Mouse (Mus musculus) forebrain, embryonic 12.5 days (tissue): ENCODE results near the gene Clrn3. TPM values are rescaled to one million over a fixed set of nuclear protein-coding genes. Genes with fewer than 3 reads are reported as not detected.

Source experiments
- ATAC-seq: fragments of 200-750 bp; cut with Nextera tagmentation; 2 replicates; pipeline ENCODE4 v1.8.0; 2017; ENCODE audit warnings: moderate TSS enrichment; ENCODE audit not compliant: low FRiP score
- H3K27ac ChIP-seq: fragments of 300-500 bp; sonication (generic); 2 replicates; pipeline ENCODE4 v1.5.1; 2016; ENCODE audit warnings: mild to moderate bottlenecking
- H3K27me3 ChIP-seq: fragments of 300-500 bp; sonication (generic); 2 replicates; pipeline ENCODE4 v1.6.1; 2016; ENCODE audit warnings: mild to moderate bottlenecking
- H3K36me3 ChIP-seq: fragments of 300-500 bp; sonication (generic); replicated peaks from 2 replicates; pipeline ENCODE4 v1.6.1; 2016; ENCODE audit warnings: mild to moderate bottlenecking
- H3K4me1 ChIP-seq: fragments of 300-500 bp; sonication (generic); 2 replicates; pipeline ENCODE4 v1.6.1; 2016
- H3K4me2 ChIP-seq: fragments of 300-500 bp; sonication (generic); 2 replicates; pipeline ENCODE4 v1.6.1; 2016; ENCODE audit warnings: mild to moderate bottlenecking, moderate library complexity
- H3K4me3 ChIP-seq: fragments of 300-500 bp; sonication (generic); replicated peaks from 2 replicates; pipeline ENCODE4 v1.5.1; 2016; ENCODE audit warnings: mild to moderate bottlenecking
- H3K9ac ChIP-seq: fragments of 300-500 bp; sonication (generic); 2 replicates; pipeline ENCODE4 v1.6.1; 2016; ENCODE audit warnings: mild to moderate bottlenecking
- H3K9me3 ChIP-seq: fragments of 300-500 bp; sonication (generic); 2 replicates; pipeline ENCODE4 v1.6.1; 2016
- WGBS: fragments of 180-500 bp; shearing (Covaris S2); methylation state at CpG from one replicate; pipeline ENCODE4 v1.1.7; 2016; 5-methylcytosine and 5-hydroxymethylcytosine counted together
- polyA plus RNA-seq: library from polyadenylated mRNA; unstranded; fragments of >200 nt; fragmentation: Nextera tagmentation; extraction: Ambion mirVana; gene quantifications from 2 replicates; pipeline ENCODE4 v1.2.1, GENCODE M21; 2016

The Clrn3 gene
- polyA plus RNA-seq, 1 experiment from 2014 or later, result not detected

DNA sequence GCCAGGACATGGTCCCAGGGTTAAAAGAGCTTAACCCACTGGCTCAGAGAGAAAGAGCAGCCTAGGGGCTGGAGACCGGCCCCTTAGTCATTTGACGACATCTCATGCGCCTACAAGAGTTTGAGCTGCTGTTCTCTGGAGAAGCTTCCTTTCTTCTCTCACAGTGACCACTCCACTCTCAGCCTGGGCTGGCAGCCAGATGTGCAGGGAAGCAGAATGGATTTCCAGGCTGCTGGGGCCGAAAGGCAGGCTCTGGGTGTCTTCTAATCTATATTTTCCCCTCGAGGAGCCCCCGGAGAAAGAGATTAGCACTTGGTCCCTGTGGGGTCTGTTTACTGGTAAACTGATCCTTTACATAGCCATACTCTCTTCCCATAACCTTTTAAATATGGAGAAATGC, 44.7 kb downstream of the Clrn3 start:
- no peak for ATAC-seq
- Histone ChIP-seq H3K4me2 (no peak overlapping the region), H3K27me3 (peaks cover 59% of the 10 kb centered on the region), H3K9ac (no peak overlapping the region), H3K9me3 (no peaks in the 10 kb centered on the region), H3K36me3 (no peaks in the 10 kb centered on the region), H3K4me3 (no peak overlapping the region), H3K4me1 (peaks cover 45% of the 10 kb centered on the region), H3K27ac (no peak overlapping the region)
- WGBS, result 43% methylated on average over 6 of the region's 6 CpGs

- Histone ChIP-seq H3K27ac (no peak overlapping the region), H3K36me3 (no peaks in the 10 kb centered on the region), H3K4me1 (peaks cover 39% of the 10 kb centered on the region), H3K9me3 (no peaks in the 10 kb centered on the region), H3K27me3 (peaks cover 42% of the 10 kb centered on the region), H3K4me3 (no peak overlapping the region), H3K4me2 (no peak overlapping the region), H3K9ac (no peak overlapping the region)
- 81% methylated on average over 7 of the region's 7 CpGs for WGBS
- ATAC-seq, result no peak
Measured at GRCm38 (mm10) chr7:135481150-135481549, 47.3 kb downstream of the Clrn3 start.

DNA sequence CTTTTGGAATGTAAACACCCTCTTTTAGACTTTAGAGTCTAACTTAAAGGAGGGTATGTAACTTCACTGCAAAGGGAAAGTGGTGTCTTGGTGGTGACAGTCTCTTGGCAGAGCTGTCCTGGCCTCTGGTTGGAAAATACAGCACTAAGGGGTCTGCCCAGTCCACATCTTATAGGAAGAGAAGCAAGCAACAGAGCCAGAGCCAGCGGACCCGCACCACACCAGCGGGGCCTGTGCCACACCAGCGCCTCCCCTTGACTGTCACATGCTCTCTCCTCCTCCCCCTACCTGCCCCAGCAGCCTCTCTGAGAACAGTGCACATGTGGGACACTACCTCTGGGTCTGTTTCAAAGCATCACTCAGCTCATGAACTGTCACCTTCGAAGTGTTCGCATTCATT, 48.5 kb downstream of the Clrn3 start:
- ATAC-seq, result peak; percentile 27; the same call in 1 of the 2 replicates
- WGBS, result 66% methylated on average over 6 of the region's 6 CpGs
- H3K27me3 ChIP-seq, result peaks cover 40% of the 10 kb centered on the region
- peaks cover 27% of the 10 kb centered on the region for H3K4me1 ChIP-seq
- 0 out of 2 replicates have a peak overlapping the region, but pooled peaks have one; percentile 19 for H3K4me2 ChIP-seq
- H3K9ac ChIP-seq, result no peak overlapping the region
- no peaks in the 10 kb centered on the region for H3K36me3 ChIP-seq
- H3K27ac ChIP-seq, result peak overlapping the region; percentile 62
- no peak overlapping the region for H3K4me3 ChIP-seq
- no peaks in the 10 kb centered on the region for H3K9me3 ChIP-seq

GRCm38 (mm10) chr7:135479322-135479880, 49.1 kb downstream of the Clrn3 start:
- Histone ChIP-seq H3K4me1 (peaks cover 22% of the 10 kb centered on the region), H3K4me2 (peak overlapping the region; percentile 19; the same call in 1 of the 2 replicates), H3K36me3 (no peaks in the 10 kb centered on the region), H3K9me3 (no peaks in the 10 kb centered on the region), H3K27me3 (peaks cover 35% of the 10 kb centered on the region), H3K9ac (no peak overlapping the region), H3K4me3 (no peak overlapping the region), H3K27ac (peak overlapping the region; percentile 62)
- ATAC-seq, result peak; percentile 67
- 18% methylated on average over 10 of the region's 10 CpGs for WGBS

DNA sequence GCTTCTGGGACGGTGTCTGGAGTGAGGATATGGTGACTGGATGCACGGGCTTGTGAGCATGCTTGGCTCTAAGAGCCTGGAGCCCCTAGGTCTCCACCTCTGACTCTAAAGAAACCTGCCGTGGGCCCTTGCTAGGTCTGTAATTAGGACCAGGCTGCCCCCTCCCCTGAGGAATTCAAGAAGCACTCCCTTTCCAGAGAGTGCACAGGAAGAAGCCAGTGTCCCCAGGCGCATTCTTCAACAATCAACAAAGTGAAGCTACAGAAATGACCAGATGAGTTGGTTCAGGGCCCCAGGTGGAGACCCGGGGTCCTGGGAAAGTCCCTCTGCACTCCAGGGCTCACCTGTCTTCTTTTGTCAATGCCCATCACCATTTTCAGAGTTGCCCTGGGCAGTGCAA, 51.2 kb downstream of the Clrn3 start:
- no peak overlapping the region for H3K27ac ChIP-seq
- no peak overlapping the region for H3K4me2 ChIP-seq
- no peak for ATAC-seq
- no peaks in the 10 kb centered on the region for H3K9me3 ChIP-seq
- 53% methylated on average over 5 of the region's 5 CpGs for WGBS
- no peaks in the 10 kb centered on the region for H3K36me3 ChIP-seq
- H3K9ac ChIP-seq, result no peak overlapping the region
- H3K4me3 ChIP-seq, result no peak overlapping the region
- H3K27me3 ChIP-seq, result peaks cover 17% of the 10 kb centered on the region
- H3K4me1 ChIP-seq, result peaks cover 14% of the 10 kb centered on the region

GRCm38 (mm10) chr7:135475981-135476380, 52.5 kb downstream of the Clrn3 start:
- Histone ChIP-seq H3K9me3 (no peaks in the 10 kb centered on the region), H3K36me3 (no peaks in the 10 kb centered on the region), H3K4me2 (no peak overlapping the region), H3K9ac (no peak overlapping the region), H3K27ac (no peak overlapping the region), H3K27me3 (peaks cover 6% of the 10 kb centered on the region), H3K4me1 (peaks cover 14% of the 10 kb centered on the region), H3K4me3 (no peak overlapping the region)
- no peak for ATAC-seq
- WGBS, result 67% methylated on average over 8 of the region's 8 CpGs

- H3K4me2 ChIP-seq, result no peak overlapping the region
- peaks cover 11% of the 10 kb centered on the region for H3K27me3 ChIP-seq
- no peak overlapping the region for H3K4me3 ChIP-seq
- no peaks in the 10 kb centered on the region for H3K9me3 ChIP-seq
- H3K9ac ChIP-seq, result no peak overlapping the region
- H3K36me3 ChIP-seq, result no peaks in the 10 kb centered on the region
- H3K4me1 ChIP-seq, result peaks cover 5% of the 10 kb centered on the region
- ATAC-seq, result no peak
- WGBS, result 88% methylated on average over 5 of the region's 5 CpGs
- H3K27ac ChIP-seq, result no peak overlapping the region
Measured at GRCm38 (mm10) chr7:135470319-135470718, 58.1 kb downstream of the Clrn3 start.

- WGBS, result 55% methylated on average over 7 of the region's 7 CpGs
- H3K9ac ChIP-seq, result no peak overlapping the region
- H3K27me3 ChIP-seq, result peaks cover 11% of the 10 kb centered on the region
- no peak for ATAC-seq
- no peak overlapping the region for H3K4me2 ChIP-seq
- H3K27ac ChIP-seq, result peak overlapping the region; percentile 9; the same call in 1 of the 2 replicates
- H3K4me1 ChIP-seq, result peaks cover 12% of the 10 kb centered on the region
- no peaks in the 10 kb centered on the region for H3K9me3 ChIP-seq
- no peaks in the 10 kb centered on the region for H3K36me3 ChIP-seq
- H3K4me3 ChIP-seq, result no peak overlapping the region
Measured at GRCm38 (mm10) chr7:135468631-135469030, 59.8 kb downstream of the Clrn3 start.

GRCm38 (mm10) chr7:135465293-135465692, 63.2 kb downstream of the Clrn3 start:
- H3K27me3 ChIP-seq, result peaks cover 5% of the 10 kb centered on the region; the same call in 1 of the 2 replicates
- H3K9ac ChIP-seq, result peak overlapping the region; percentile 36; the same call in 1 of the 2 replicates
- H3K4me1 ChIP-seq, result peaks cover 12% of the 10 kb centered on the region
- H3K27ac ChIP-seq, result 0 out of 2 replicates have a peak overlapping the region, but pooled peaks have one; percentile 8
- H3K4me3 ChIP-seq, result peak overlapping the region; percentile 19; the same call in 1 of the 2 replicates
- H3K4me2 ChIP-seq, result peak overlapping the region; percentile 47
- no peaks in the 10 kb centered on the region for H3K36me3 ChIP-seq
- WGBS, result 5% methylated on average over 12 of the region's 12 CpGs
- peak; percentile 74 for ATAC-seq
- no peaks in the 10 kb centered on the region for H3K9me3 ChIP-seq

DNA sequence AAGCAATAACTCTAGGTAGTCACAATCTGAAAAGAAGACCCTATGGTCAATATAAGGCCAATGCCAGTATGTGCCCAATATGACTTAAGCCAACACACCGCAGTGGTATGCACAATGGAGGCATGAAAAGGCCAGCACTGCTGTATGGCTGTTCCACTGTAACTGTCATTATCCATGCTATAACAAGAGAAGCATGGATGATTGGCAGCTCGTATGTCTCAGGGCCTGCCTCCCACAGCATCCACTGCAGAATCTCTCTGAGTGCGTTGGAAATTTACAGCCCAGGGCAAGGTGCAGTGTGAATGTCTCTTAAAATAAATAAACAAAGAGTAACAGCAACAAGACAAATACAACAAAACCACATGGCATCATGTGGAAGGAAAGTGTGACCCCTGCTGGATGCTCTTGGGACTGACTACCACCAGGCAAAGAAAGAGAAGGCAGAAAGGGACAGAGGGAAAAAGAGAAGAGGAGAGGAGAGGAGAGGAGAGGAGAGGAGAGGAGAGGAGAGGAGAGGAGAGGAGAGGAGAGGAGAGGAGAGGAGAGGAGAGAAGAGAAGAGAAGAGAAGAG, 63.7 kb downstream of the Clrn3 start:
- 45% methylated on average over 3 of the region's 3 CpGs for WGBS
- Histone ChIP-seq H3K27me3 (peaks cover 5% of the 10 kb centered on the region; the same call in 1 of the 2 replicates), H3K27ac (no peak overlapping the region), H3K4me3 (no peak overlapping the region), H3K4me2 (peak overlapping the region; percentile 47), H3K9ac (peak overlapping the region; percentile 36; the same call in 1 of the 2 replicates), H3K9me3 (no peaks in the 10 kb centered on the region), H3K36me3 (no peaks in the 10 kb centered on the region), H3K4me1 (peaks cover 12% of the 10 kb centered on the region)
- ATAC-seq, result peak; percentile 70; the same call in 1 of the 2 replicates
